Mouse (Mus musculus): ENCODE results near the gene Ttc7b.

The Ttc7b gene

DNA sequence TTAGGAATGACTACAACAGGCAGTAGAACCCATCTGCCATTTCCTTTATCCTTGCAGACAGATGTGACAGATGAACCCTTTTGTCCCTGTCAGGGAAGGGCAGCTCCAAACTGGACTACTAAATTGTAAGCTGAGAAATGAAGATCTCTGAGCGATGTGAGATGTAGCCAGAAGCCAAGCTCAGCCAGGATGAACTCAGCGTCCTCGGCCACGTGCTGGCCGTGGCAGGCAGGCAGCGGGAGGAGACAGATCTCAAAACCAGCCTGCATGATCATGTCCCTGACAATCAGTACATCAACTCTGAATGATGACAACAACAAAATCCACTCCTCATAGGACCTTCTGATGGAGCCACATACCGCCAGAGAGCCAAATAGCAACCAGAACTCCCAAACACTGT, 62.9 kb downstream of the Ttc7b start:
- no peak for DNase-seq (ENCODE audit: extremely low spot score, low read depth, low spot score)

DNA sequence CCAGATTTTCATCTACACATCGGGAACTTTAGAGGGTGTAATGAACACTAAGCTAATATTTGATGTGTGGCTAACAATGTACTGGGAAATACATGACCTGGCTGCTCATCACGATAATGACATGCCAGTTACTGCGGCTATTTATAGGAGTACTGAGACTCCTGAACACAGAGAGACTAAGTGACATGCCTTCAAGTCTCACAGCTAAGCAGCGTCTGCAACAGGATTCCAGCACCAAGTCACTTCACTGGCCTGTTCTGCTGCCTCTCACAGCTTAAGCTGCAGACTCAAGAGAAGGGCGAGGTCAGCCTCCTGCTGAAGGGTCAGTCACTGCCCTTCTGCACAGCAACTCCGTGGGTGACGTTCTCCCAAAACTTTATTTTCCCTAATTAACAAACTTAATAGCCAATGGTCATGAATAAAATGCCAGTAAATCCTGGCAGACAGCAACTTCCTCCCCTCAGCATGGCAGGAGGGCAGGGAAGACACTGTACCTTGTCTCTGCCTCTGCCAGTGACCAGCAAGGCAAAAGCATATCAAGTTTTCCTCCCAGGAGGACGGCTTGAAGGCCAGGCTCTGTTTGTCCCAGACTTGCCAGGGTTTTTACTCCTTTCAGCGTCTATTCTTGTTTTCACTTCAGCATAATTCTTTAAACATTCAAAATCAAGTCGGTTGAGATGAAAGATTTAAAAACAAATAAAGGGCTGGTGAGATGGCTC, 64.2 kb downstream of the Ttc7b start:
- DNase-seq (ENCODE audit: extremely low spot score, low read depth, low spot score): no peak

DNA sequence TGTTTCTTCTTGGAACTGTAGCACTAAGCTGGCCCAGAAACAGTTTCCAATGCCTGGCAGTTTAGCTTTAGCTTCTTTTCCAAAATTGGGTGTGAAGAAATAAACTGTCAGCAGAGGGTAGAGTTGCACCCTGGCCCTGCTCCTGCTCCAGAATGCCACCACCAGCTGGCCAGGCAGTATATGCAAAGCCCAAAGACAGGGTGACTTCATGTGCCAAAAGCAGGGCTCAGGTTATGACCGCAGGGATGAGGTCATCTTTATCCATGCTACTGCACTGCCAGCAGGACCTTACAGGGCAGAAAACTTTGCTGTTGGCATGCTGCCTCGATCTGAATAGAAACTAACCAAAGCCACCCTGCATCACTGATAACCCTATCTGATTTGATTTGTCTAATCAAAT, 65.2 kb downstream of the Ttc7b start:
- DNase-seq (ENCODE audit: extremely low spot score, low read depth, low spot score): no peak

DNA sequence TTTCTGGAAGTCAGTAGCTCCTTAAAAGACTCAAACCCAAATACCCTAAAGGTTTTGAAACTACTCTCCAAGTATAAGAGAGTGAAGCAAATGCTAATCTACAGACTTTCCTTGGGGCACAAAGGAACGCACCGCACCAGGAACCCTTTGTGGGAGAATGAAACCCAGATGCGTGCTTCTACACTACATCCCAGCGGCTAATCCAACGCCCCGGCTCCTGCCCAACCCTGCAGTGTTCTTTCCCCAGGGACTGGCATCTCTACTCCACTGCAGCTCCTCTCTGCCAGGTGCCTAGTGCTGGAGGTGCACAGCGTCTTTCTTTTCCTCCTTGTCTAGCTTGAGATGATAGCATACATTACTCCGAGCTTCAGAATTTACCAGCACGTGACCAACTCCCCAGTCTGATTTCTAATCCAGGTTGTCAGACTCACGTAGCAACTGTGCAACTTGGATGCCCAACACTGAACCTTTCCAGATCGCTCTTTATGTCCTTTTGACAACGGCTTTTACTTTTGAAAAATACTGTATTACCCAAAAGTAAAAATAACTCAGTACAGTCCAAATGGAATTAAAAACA, 72.8 kb downstream of the Ttc7b start:
- no peak for DNase-seq (ENCODE audit: extremely low spot score, low read depth, low spot score)

- no peak for DNase-seq (ENCODE audit: extremely low spot score, low read depth, low spot score)
These were observed 73.5 kb downstream of the Ttc7b start for GRCm38 (mm10) chr12:100447161-100447560.

DNA sequence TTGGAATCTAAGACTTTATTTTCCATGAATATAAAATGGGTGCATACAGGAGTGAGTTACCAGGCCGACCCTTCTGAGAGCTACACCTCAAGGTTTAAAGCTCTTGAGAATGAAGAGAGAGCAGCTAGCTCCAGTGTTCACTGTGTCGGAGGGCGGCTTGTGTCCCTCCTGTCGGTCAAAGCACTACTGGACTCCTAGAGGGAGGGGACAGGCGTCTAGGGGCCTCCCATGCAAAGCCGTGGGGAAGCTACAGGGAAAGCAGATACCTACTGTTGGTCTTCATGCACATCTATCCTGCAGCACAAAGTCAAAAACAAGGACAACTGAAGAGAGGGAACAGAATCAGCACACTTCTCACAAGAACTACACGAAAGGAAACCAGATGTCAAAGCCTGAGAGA, 74.9 kb downstream of the Ttc7b start:
- DNase-seq (ENCODE audit: extremely low spot score, low read depth, low spot score): no peak

DNA sequence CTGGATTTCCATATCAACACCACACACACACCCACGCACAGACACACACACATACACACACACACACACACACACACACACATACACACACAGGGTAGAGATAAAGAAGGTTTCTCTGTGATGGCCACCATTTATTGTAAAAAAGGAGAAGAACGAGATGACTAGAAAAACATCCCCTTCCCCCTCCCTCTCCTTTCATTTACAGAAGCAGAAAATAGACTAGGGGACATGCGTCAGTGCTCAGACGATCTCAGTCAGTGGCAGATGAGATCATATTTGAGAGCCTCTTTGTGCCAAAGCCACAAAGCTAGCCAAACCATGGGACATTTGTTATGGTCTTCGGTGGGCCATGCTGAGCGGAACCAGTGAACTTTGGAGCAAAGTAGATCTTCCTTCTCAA, 75.4 kb downstream of the Ttc7b start:
- no peak for DNase-seq (ENCODE audit: extremely low spot score, low read depth, low spot score)

DNA sequence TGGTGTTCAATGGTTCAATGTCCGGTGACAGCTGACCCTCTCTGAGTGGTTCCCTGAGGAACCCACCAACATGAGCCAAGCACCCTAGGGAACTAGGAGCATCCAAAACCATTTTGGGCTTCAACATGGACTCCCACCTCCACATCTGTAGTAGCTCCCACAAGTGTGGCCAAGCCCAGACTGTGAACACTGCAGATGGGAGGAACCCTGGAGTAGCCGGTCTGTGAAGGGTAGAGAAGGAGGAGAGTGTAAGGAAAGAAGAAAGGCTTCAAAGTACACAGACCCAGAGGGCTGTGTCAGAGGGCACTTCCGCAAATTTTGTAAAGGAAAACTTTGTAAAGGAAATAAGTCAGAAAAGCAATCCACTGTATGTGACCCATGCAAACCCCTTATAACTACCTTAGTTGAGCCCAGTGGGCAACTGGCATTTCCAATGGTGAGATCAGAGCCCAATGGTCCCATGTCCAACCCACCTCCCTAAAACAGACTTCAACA, 75.9 kb downstream of the Ttc7b start:
- DNase-seq (ENCODE audit: extremely low spot score, low read depth, low spot score): no peak

- DNase-seq (ENCODE audit: extremely low spot score, low read depth, low spot score): no peak
These were observed 77.2 kb downstream of the Ttc7b start for GRCm38 (mm10) chr12:100443452-100443851.

DNA sequence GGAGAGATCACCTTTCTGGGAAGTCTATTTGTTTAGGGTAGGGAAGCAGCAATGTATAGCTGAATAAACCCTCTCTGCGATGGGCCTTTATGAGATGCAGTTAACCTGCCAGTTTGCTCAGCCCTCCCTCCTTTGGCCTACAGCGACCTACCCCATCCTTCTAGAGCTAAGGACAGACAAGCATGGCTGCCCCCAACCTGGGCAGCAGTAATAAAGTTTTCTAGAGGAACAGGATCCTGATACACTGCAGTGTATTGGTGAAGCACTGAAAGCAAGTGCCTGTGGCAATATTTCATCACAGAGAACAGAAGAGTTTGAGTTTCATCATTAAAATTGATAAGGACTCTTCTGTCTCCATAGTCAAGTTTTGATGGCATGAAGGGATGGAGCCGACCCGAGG, 79.0 kb downstream of the Ttc7b start:
- DNase-seq (ENCODE audit: extremely low spot score, low read depth, low spot score): no peak

DNA sequence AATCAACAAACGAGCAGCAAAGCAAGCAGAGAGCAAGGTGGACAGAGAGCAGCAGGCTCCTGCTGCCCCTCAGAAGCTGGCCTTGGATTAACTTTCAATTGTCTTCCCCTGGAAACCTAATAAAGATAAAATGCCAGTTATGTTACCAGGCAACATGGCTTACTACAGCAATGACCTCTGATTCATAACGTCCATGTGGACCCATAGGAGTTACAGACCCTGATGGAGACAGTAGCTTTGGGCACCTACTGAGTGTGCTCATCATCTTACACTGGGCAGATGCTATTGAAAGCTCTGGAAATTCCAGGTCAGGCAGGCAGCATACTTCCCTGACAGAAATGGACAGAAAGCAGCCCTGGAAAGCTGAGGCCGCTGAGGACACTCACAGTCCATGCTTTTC, 80.7 kb downstream of the Ttc7b start:
- no peak for DNase-seq (ENCODE audit: extremely low spot score, low read depth, low spot score)

- DNase-seq (ENCODE audit: extremely low spot score, low read depth, low spot score): no peak
These were observed 81.4 kb downstream of the Ttc7b start for GRCm38 (mm10) chr12:100439145-100439755.

GRCm38 (mm10) chr12:100438509-100438908, 82.1 kb downstream of the Ttc7b start:
- no peak for DNase-seq (ENCODE audit: extremely low spot score, low read depth, low spot score)

DNA sequence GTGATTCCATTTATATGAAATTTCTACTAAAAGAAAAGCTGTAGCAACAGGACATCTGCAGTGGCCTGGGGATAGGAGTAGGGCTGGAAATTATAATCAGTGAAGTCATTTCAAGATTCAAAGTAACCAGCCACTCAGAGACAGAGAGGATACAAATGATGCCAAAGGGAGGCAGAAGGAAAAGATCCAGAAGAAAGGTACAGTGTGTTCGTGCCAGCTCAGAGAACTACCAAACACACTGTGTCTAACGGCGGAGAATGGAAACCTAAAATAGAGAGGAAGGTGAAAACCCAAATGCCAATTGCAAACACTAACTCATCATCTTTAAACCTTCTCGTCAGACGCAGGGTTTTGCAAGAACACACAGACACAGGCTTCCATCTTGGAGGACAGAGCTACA, 82.8 kb downstream of the Ttc7b start:
- no peak for DNase-seq (ENCODE audit: extremely low spot score, low read depth, low spot score)

DNA sequence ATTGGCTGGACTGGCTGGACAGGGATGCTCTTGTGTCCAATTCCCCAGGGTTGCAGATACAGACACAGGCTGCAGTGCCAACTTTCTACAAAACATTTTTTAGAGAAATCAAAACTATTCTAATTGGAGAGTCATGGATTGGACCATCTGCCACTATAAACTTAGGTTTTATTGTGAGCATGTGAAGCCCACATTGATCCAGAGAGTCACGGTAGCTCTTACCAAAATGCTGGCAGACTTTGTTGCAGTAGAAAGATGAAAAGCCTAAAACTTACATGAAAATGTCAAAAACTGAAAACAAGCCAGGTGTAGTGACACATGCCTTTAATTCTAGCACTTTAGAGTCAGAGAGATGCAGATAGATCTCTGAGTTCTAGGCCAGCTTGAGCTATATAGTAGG, 84.9 kb downstream of the Ttc7b start:
- DNase-seq (ENCODE audit: extremely low spot score, low read depth, low spot score): no peak

DNA sequence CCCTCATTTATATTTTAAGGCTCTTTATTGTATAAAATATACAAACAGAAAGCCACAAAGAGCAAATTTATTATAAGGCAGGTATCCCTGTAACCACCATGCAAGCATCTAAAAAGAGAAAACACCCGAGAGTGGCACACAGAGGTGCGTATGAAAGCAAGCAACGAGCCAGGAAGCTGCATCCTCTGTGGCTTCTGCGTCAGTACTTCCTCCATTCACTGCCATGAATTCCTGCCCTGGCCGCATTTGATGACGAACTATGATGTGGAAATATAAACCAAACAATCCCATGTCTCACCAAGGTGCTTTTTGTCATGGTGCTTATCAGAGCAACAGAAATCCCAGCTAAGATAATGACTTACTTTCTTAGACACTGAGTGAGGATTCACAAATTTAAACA, 88.8 kb downstream of the Ttc7b start:
- no peak for DNase-seq (ENCODE audit: extremely low spot score, low read depth, low spot score)

DNA sequence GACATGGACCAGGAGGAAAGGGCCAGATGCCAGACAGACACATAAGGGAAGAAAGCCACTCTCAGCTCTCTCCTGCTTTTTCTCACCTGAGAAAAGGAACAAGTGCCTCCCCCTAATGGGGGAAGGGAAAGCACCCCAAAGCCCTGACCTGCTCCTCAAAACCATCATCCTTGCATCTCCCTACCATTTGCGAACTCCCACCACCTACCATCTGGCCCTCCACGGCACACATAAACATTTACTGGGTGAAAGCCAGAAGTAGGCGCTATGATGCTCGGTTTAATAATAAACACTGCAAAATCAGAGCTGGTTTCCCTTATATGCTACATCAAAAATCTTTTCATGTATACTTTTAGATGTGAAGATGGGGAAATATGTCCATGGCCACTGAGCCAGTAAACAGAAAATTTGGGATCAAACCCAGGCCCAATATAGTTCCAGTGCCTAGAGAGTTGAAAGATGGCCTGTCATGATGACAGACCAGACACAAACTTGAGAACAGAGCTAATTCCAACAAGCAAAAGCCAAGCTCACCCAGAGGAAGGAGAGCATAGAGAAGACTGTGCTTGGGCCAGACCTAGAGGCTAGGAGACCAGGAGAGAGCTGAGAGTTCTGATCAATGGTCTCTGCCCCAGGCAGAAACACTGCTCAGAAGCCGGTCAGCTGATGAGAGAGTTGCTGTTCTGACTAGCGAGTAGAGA, 91.1 kb downstream of the Ttc7b start:
- no peak for DNase-seq (ENCODE audit: extremely low spot score, low read depth, low spot score)

DNA sequence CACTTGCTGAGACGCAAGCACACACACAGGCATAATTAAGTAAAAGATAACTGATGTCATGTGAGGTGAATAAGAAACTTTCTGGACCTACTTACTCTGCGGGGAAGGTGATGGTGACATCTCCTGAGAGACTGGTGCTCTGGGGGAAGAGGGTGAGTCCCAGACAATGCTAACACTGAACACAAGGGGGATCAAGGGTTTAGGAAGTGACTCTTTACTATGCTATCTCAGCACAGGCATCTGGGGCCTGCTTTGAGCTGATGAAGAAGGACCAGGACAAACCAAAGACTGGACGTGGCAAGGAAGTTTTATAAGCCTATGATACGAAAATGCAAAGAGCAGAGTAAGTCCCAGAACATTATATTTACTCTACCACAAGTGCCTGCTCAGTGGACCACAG, 92.4 kb downstream of the Ttc7b start:
- no peak for DNase-seq (ENCODE audit: extremely low spot score, low read depth, low spot score)

GRCm38 (mm10) chr12:100426212-100426611, 94.4 kb downstream of the Ttc7b start:
- no peak for DNase-seq (ENCODE audit: extremely low spot score, low read depth, low spot score)

GRCm38 (mm10) chr12:100425028-100425427, 95.6 kb downstream of the Ttc7b start:
- no peak for DNase-seq (ENCODE audit: extremely low spot score, low read depth, low spot score)

- DNase-seq (ENCODE audit: extremely low spot score, low read depth, low spot score): no peak
These were observed 98.3 kb downstream of the Ttc7b start for GRCm38 (mm10) chr12:100422286-100422820.

DNA sequence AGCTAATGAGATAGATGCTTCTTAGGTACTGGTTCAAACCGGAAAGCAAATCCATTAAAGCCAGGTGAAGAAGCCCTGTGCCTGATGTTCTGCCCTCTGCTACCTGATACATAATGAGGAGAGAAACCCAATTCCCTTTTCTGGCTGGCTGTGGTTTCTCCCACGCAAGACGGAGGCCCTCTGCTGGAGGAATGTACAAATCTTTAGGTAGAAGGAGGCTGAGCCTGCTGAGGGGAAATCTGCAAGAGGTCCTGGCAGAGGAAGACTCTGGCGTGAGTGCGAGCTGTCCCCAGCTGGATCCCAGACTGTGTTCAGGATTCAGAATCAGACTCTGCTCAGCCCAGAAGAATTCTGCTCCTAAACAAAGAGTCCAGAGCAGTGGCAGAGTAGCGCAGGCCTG, 99.1 kb downstream of the Ttc7b start:
- no peak for DNase-seq (ENCODE audit: extremely low spot score, low read depth, low spot score)
